Mouse (Mus musculus) thymus, postnatal 4 days (tissue): ENCODE results near the gene Usp8.
A peak's percentile ranks its signal among the peaks of the same experiment; 100 is the strongest.

Experiments
- DNase-seq: peaks from one replicate; pipeline ENCODE4 v3.0.0; 2021

Gene Usp8

GRCm38 (mm10) chr2:126706759-126707437 lies at the start of gene Usp8:
Usp8 (plus strand) TSS chr2:126707328.
- DNase-seq = peak; percentile 97

GRCm38 (mm10) chr2:126663481-126663880 lies 43.6 kb upstream of the Usp8 start:
- peak; percentile 39 for DNase-seq

- no peak for DNase-seq
These were observed 41.1 kb upstream of the Usp8 start for GRCm38 (mm10) chr2:126665984-126666383.

DNA sequence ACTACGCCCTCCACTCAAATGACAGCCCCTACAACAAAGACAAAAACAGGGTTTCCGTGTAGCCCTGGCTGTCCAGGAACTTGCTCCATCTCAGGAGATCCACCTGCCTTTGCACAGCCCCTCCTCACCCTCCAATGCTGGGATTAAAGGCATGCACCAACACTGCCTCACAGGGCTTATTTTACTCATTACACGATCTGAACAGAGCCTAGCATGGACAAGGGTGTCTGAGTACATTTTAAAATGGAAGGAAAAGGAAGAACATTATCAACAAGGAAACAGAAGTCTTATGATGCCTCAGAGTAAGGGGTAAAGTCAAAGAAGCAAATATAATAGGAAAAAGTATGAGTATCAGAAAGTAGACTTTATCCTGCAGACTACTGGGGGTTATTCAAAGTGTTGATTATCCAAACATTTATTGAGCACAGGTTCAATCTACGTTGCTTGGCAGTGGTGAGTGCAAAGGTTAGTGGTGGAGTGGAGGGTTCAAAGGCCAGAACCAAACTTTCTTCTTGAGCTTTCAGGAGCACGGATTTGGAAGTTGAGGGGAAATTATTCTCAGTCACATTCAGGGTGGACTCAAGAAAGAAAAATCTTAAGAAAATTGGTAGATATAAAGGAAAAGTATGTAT lies 38.4 kb upstream of the Usp8 start:
- no peak for DNase-seq

DNA sequence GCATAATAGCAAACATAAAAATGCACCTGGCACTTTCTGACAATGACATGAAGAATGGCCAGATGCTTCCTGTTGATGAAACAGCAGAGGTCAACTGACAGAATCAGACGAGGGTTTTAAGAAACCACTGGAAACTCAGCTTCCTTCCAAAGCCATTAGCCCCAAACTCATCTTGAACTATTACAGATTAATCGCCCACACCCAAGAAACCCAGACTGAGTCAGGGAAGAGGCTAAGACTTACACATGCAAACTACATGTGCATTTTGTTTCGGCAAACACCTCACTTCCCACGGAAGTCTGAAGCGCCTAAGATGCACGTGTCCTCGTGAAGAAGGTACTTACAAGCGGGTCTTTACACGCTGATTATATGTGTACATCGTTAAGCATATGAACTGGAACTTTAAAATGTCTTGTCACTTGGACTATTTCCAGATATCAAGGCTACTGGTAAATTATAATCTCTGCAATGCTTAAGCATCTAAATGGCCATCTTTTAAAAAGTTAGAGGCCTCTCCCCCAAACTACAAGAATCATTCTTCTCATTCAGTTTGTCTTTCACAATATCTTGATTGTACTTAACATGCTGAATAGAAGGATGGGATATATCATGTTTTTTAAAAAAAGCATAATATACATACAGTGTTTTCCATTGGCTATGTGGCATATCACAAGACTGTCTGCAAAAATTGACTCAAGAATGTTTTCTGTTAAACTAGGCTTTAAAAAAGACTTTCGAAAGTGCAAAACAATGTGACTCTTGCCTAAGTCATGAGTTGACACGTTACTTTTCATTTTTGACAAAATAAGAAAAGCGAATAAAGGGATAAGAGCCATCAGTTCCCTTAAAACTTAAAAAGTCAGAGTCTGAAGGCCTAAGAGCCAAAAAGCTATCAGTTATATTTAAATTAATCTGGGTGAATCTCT lies 33.5 kb upstream of the Usp8 start:
- DNase-seq = peak; percentile 46

DNA sequence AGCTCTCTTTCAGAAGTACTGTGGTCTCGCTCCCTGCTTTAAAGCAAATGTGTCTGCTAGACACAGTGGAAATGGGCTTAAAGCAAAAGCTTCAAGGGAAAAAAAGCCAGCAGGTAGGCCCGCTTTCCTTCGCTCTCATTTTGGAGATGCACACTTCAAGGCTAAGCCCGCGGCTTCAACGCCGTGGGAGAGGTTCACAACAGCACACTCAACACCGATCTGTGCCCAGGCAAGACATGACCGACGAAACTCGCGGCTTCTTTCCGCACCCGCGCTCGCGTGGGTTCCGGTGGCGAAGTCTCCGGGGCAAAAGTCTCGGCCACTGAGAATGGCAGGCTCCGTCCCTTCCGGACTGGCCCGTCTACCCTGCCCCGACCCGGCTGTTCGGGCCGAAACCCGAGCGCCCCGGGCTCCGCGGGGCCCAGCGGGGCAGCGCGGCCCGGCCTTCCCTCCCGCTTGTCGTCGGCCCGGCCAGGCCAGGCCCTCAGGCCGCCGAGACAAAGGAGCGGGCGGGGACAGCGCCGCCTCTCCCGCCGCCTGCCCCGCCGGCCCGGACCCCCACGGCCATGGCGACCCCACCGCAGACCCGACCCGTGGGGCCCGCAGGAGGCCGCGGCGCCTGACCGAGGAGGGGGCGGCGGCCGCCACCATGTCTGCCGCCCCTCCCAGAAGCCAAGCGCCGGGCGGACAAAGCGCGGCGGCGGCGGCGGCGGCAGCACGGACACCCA lies 32.5 kb upstream of the Usp8 start:
- DNase-seq = peak; percentile 73

- DNase-seq = peak; percentile 93
These were observed 31.7 kb upstream of the Usp8 start for GRCm38 (mm10) chr2:126675169-126676121.

GRCm38 (mm10) chr2:126676122-126676515 lies 31.0 kb upstream of the Usp8 start, which contains the start of gene Gabpb1:
Gabpb1 (minus strand) TSS chr2:126676337.
- DNase-seq = no peak

- no peak for DNase-seq
These were observed 29.8 kb upstream of the Usp8 start for GRCm38 (mm10) chr2:126677366-126677765.

DNA sequence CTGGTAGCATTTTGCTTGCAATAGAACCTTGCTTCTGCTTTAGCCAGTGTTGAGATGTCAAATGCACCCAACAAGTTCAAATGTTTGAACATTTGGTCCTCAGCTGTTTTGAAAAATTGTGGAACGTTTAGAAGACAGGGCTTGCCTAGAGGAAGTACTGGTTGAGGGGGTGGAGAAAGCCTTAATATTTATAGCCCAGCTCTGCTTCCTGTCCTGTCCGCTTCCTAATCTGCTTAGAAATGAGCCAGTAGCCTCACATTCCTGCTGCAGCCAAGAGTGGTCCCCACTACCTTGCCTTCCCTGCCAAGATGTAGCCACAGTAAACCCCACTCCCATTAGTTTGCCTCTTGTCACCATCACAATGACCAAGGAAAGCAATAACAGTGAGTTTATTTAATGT lies 24.8 kb upstream of the Usp8 start:
- no peak for DNase-seq

- no peak for DNase-seq
These were observed 24.2 kb upstream of the Usp8 start for GRCm38 (mm10) chr2:126682937-126683336.

DNA sequence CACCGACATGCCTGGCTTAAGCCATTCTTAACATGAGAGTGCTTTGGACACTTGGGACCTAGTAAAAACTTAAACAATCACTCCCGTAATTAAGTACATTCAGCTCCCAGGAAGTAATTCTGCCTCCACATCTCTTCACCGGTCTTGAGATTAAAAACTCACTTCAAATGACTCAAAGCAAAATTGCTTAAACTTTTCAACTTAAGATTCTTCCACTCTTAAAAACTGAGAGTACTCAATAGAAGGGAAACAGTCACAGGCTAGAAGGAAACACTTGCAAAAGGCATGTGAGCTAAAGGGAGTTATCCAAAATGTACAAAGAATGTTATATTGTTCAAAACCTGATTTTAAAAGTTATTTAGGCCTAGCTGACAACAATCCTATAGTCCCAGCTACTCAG lies 15.8 kb upstream of the Usp8 start:
- DNase-seq = no peak

GRCm38 (mm10) chr2:126695285-126695684 lies 11.8 kb upstream of the Usp8 start:
- DNase-seq = no peak

DNA sequence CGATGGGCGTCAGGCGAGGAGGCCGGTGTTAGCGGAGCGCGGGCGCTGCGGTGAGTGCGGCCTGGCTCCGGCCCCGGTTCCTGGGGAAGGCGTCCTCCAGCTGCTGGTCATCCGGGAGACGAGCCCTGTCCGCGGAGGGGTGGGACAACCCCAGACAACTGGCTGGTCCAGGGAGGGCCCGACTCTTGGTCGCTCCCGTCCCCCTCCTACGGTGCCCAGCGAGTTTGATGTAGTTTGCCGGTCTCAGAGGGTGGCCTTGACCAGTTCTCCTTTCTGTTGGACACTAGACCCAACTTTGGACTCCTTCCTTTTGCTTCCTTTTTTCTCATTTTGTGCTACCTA lies 281 bp downstream of the Usp8 start:
- no peak for DNase-seq

GRCm38 (mm10) chr2:126708361-126708760 lies 1.2 kb downstream of the Usp8 start:
- DNase-seq = peak; percentile 14

DNA sequence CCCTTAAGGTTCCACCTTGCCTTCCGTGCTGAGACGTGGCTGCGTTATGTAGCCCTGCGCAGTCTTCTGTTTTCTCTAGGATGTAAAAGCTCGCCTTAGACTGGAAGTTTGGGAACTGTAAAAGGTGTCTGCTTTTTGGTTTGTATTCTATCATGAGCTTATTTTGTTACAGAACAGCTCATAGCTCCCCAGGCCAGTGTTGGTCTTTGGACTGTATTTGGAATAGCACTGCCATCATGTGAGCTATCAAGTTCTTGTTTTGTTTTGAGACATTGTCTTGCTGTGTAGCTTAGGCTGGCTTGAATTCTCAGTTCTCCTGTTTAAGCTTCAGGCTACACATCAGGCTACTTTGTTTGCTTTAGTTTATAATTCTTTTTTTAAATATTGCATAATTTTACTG lies 5.4 kb downstream of the Usp8 start:
- DNase-seq = no peak

DNA sequence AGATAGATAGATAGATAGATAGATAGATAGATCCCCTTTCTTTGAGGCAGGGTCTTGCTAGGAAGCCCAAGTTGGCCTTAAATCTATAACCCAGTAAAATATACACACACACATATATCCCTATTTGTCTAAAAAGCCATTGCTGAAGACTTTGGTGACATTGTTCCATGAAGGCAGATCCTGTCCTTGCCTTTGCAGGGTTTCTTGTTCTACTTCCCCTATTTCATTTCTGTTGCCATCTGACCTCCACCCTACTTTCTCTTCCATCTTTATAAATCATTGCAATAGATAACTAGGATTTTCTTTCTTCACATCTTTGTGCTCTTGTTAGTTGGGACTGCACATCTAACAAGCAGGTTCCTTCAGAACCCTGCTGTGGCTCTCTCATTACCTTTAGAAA lies 5.8 kb downstream of the Usp8 start:
- no peak for DNase-seq

- DNase-seq = no peak
These were observed 22.1 kb downstream of the Usp8 start for GRCm38 (mm10) chr2:126729207-126729606.

GRCm38 (mm10) chr2:126730502-126730901 lies 23.4 kb downstream of the Usp8 start:
- DNase-seq = no peak

GRCm38 (mm10) chr2:126735339-126736073 lies 28.4 kb downstream of the Usp8 start:
- DNase-seq = no peak

- DNase-seq = no peak
These were observed 33.2 kb downstream of the Usp8 start for GRCm38 (mm10) chr2:126740314-126740713.
